Comparison of ENCODE assay signal across 22 mouse cellular contexts in genomic region chr12:52662907-52663790, GRCm38 (mm10). TPM values are rescaled to one million over a fixed set of nuclear protein-coding genes. Genes with fewer than 3 reads are reported as not detected.
A peak's percentile ranks its signal among the peaks of the same experiment; 100 is the strongest.
DNase-seq lines count a peak whose midpoint lies in the region; ATAC-seq and TF ChIP-seq lines count a peak whose summit lies in the region.
"Had no signal": no experiment of that assay in that cellular context is flagged by ENCODE, and none has a peak within 500 bp of the region (broad histone marks: within the 10 kb centered on the region; RNA-seq: fewer than 3 reads in every experiment).

No protein-coding gene starts in this region.

- H3K36me3 ChIP-seq in MEL (ENCODE audit: control insufficient read depth in 1 of 2, insufficient read depth in 2 of 2, low read length in 2 of 2): peaks cover 0 to 18% of the 10 kb centered on the region in 2 experiments; a peak in 2 of 4 replicates
- no peaks in the 10 kb centered on the region for H3K36me3 ChIP-seq in hindbrain, postnatal 0 days (ENCODE audit: insufficient read depth, low read length)
- H3K36me3 ChIP-seq: embryonic facial prominence, embryonic 15.5 days; forebrain, embryonic 12.5 days; heart, embryonic 10.5 days; hindbrain, embryonic 12.5 days had no signal

- 85% methylated on average over 7 of the region's 7 CpGs for WGBS in hindbrain, postnatal 0 days

- TF ChIP-seq RAD21 in MEL (IDR thresholded peaks at IDR 0.05; ENCODE audit: low read depth, low read length): no peak

- no peak overlapping the region for H3K4me2 ChIP-seq in hindbrain, postnatal 0 days (ENCODE audit: low read depth, low read length)
- H3K4me2 ChIP-seq: embryonic facial prominence, embryonic 15.5 days; forebrain, embryonic 12.5 days; hindbrain, embryonic 12.5 days had no signal

- no peak for TF ChIP-seq CTCF in MEL (IDR thresholded peaks at IDR 0.05 in 2 of 3, conservative IDR thresholded peaks at IDR 0.05 in 1 of 3; ENCODE audit: control insufficient read depth in 1 of 3, insufficient read depth in 1 of 3, low read depth in 2 of 3, low read length in 3 of 3, poor library complexity in 1 of 3, severe bottlenecking in 1 of 3)
- no peak for TF ChIP-seq CTCF in embryonic fibroblast, embryonic 13.5 days (IDR thresholded peaks at IDR 0.05; ENCODE audit: borderline replicate concordance, insufficient read depth, low read length)
- no peak for TF ChIP-seq CTCF in hindbrain, postnatal 0 days (IDR thresholded peaks at IDR 0.05; ENCODE audit: low read depth)

- no peak for ATAC-seq in hindbrain, postnatal 0 days
- ATAC-seq: forebrain, embryonic 16.5 days; hindbrain, embryonic 16.5 days had no signal

- no peaks in the 10 kb centered on the region for H3K27me3 ChIP-seq in MEL (ENCODE audit: control insufficient read depth in 1 of 2, insufficient read depth in 2 of 2, low read length in 2 of 2)
- H3K27me3 ChIP-seq in hindbrain, postnatal 0 days (ENCODE audit: insufficient read depth, low read length): no peaks in the 10 kb centered on the region
- H3K27me3 ChIP-seq: embryonic facial prominence, embryonic 15.5 days; forebrain, embryonic 12.5 days; hindbrain, embryonic 12.5 days had no signal

- H3K27ac ChIP-seq in MEL (ENCODE audit: control insufficient read depth, low read depth, low read length): peak overlapping the region; percentile 40; the same call in 1 of the 2 replicates
- H3K27ac ChIP-seq in embryonic fibroblast, embryonic 13.5 days (ENCODE audit: insufficient read depth, low read length): peak overlapping the region; percentile 14; the same call in 1 of the 2 replicates
- no peak overlapping the region for H3K27ac ChIP-seq in hindbrain, postnatal 0 days
- H3K27ac ChIP-seq: embryonic facial prominence, embryonic 15.5 days; forebrain, embryonic 12.5 days; heart, embryonic 10.5 days; hindbrain, embryonic 12.5 days had no signal

- H3K4me1 ChIP-seq in MEL (ENCODE audit: control insufficient read depth in 1 of 2, insufficient read depth in 2 of 2, low read length in 2 of 2): peaks cover 0 to 25% of the 10 kb centered on the region in 2 experiments
- no peaks in the 10 kb centered on the region for H3K4me1 ChIP-seq in embryonic fibroblast, embryonic 13.5 days (ENCODE audit: control insufficient read depth, insufficient read depth, low read length)
- no peaks in the 10 kb centered on the region for H3K4me1 ChIP-seq in hindbrain, postnatal 0 days (ENCODE audit: insufficient read depth, low read length)
- H3K4me1 ChIP-seq: embryonic facial prominence, embryonic 15.5 days; forebrain, embryonic 12.5 days; heart, embryonic 10.5 days; hindbrain, embryonic 12.5 days had no signal

- TF ChIP-seq POLR2A in MEL (IDR thresholded peaks at IDR 0.05; ENCODE audit: control insufficient read depth in 1 of 2, insufficient read depth in 1 of 2, low read depth in 1 of 2, low read length in 2 of 2, poor library complexity in 1 of 2): no peak
- TF ChIP-seq POLR2A in embryonic fibroblast, embryonic 13.5 days (IDR thresholded peaks at IDR 0.05; ENCODE audit: low read depth, low read length): no peak

- peak; percentile 63 to 67 for TF ChIP-seq EP300 in MEL (IDR thresholded peaks at IDR 0.05; ENCODE audit: low read depth in 1 of 2, low read length in 2 of 2)

- no peak overlapping the region for H3K9ac ChIP-seq in MEL (ENCODE audit: control insufficient read depth, low read depth, low read length, poor library complexity, severe bottlenecking)
- no peak overlapping the region for H3K9ac ChIP-seq in hindbrain, postnatal 0 days (replicated peaks; ENCODE audit: low read length)
- H3K9ac ChIP-seq: embryonic facial prominence, embryonic 15.5 days; forebrain, embryonic 12.5 days; hindbrain, embryonic 12.5 days had no signal

- no peak overlapping the region for H3K4me3 ChIP-seq in MEL (ENCODE audit: control insufficient read depth in 1 of 2, insufficient read depth in 1 of 2, low read depth in 2 of 2, low read length in 2 of 2)
- H3K4me3 ChIP-seq in embryonic fibroblast, embryonic 13.5 days (ENCODE audit: insufficient read depth, low read length): no peak overlapping the region
- H3K4me3 ChIP-seq in hindbrain, postnatal 0 days (ENCODE audit: low read length): no peak overlapping the region
- H3K4me3 ChIP-seq: embryonic facial prominence, embryonic 15.5 days; forebrain, embryonic 12.5 days; heart, embryonic 10.5 days; hindbrain, embryonic 12.5 days had no signal

- no peaks in the 10 kb centered on the region for H3K9me3 ChIP-seq in MEL (replicated peaks; ENCODE audit: insufficient read depth, low read length)
- H3K9me3 ChIP-seq in hindbrain, postnatal 0 days (ENCODE audit: low read length): no peaks in the 10 kb centered on the region
- H3K9me3 ChIP-seq: embryonic facial prominence, embryonic 15.5 days; forebrain, embryonic 12.5 days; heart, embryonic 10.5 days; hindbrain, embryonic 12.5 days had no signal

- peak; percentile 23 to 55 for DNase-seq in kidney, adult 8-10 months
- DNase-seq in kidney, postnatal 10 days: no peak
- peak; percentile 59 for DNase-seq in MEL (ENCODE audit: low read depth, low spot score)
- peak; percentile 24 to 61 for DNase-seq in kidney, postnatal 36 days
- no peak for DNase-seq in thymus, postnatal 36 days
- DNase-seq in hindbrain, postnatal 0 days (ENCODE audit: low spot score): no peak
- DNase-seq: adrenal gland, adult 8-10 months; adrenal gland, postnatal 36 days; cerebellum, adult 2 months; cerebellum, postnatal 14 days; embryo, embryonic 11 days; gastrocnemius, postnatal 10 days; heart, adult 18-20 months; heart, postnatal 10 days; heart, postnatal 4 days had no signal

- no peaks in the 10 kb centered on the region for H3K79me2 ChIP-seq in MEL (ENCODE audit: control insufficient read depth, insufficient read depth, low read length, poor library complexity)

TF ChIP-seq in MEL, 35 proteins besides CTCF, POLR2A, EP300 and RAD21:
- TF ChIP-seq MXI1 (IDR thresholded peaks at IDR 0.05; ENCODE audit: low read depth, low read length): no peak
- TF ChIP-seq SMC3 (IDR thresholded peaks at IDR 0.05; ENCODE audit: low read depth, low read length): no peak
- no peak for TF ChIP-seq BHLHE40 (IDR thresholded peaks at IDR 0.05; ENCODE audit: borderline replicate concordance, low read depth, low read length)
- TF ChIP-seq MYC (IDR thresholded peaks at IDR 0.05; ENCODE audit: low read depth, low read length): peak; percentile 57; the same call in 1 of the 2 replicates
- peak; percentile 49; the same call in 1 of the 2 replicates for TF ChIP-seq ETS1 (IDR thresholded peaks at IDR 0.05; ENCODE audit: low read depth, low read length)
- no peak for TF ChIP-seq HCFC1 (IDR thresholded peaks at IDR 0.05; ENCODE audit: low read depth, low read length)
- TF ChIP-seq CHD2 (IDR thresholded peaks at IDR 0.05; ENCODE audit: low read length): no peak
- TF ChIP-seq JUND (IDR thresholded peaks at IDR 0.05; ENCODE audit: low read depth, low read length): no peak
- 0 out of 2 replicates have a peak, but pooled peaks have one; percentile 26 for TF ChIP-seq GATA1 (IDR thresholded peaks at IDR 0.05; ENCODE audit: low read depth, low read length)
- no peak for TF ChIP-seq CHD1 (IDR thresholded peaks at IDR 0.05; ENCODE audit: low read depth, low read length)
- no peak for TF ChIP-seq ZMIZ1 (IDR thresholded peaks at IDR 0.05; ENCODE audit: low read depth, low read length)

RNA-seq across cellular contexts. Expression of gene Akap6, which starts 36.0 kb away (rescaled TPM):
- under 0.01 TPM in 1 of 2 replicates, not detected in the other for total RNA-seq in MEL (2012; rRNA removed)
- polyA plus RNA-seq in MEL (2012; ENCODE audit: insufficient read depth in 1 of 2, insufficient read length in 2 of 2, low read depth in 1 of 2, low replicate concordance in 2 of 2, missing spikeins in 1 of 2): not detected
- polyA plus RNA-seq in embryonic fibroblast, embryonic 13.5 days (2011; ENCODE audit: insufficient read length, low read depth, missing spikeins): 1.3 and 1.8 TPM in 2 replicates
- 77.3 and 87.2 TPM in 2 replicates for total RNA-seq in hindbrain, postnatal 0 days (2014; rRNA removed)
- polyA plus RNA-seq in hindbrain, postnatal 0 days (2015; fragmentation: Nextera tagmentation; extraction: Ambion mirVana): 19.9 and 21.3 TPM in 2 replicates

Comparison
In these comparisons a context has a peak if more than half of its experiments do, and no peak if none do; other contexts are left out.
1. DNase-seq: peak in kidney, adult 8-10 months (2 of 2), MEL (single experiment) and kidney, postnatal 36 days (2 of 2); none in kidney, postnatal 10 days (single experiment), thymus, postnatal 36 days (0 of 2) and hindbrain, postnatal 0 days (single experiment).